Mouse (Mus musculus) adrenal gland, adult 8-10 months (tissue): ENCODE measurements around the gene Gria1. TPM values are rescaled to one million over a fixed set of nuclear protein-coding genes. Genes with fewer than 3 reads are reported as not detected.

Experiments used
- DNase-seq: peaks from one replicate; pipeline ENCODE4 v3.0.0; 2022
- total RNA-seq, 4 experiments: library from RNA; stranded (reverse); gene quantifications; 2 replicates each; pipeline ENCODE4 v1.2.4; 2022

Gria1 gene
- total RNA-seq = under 1 TPM; 0.34 to 0.91 (median 0.65) TPM

DNA sequence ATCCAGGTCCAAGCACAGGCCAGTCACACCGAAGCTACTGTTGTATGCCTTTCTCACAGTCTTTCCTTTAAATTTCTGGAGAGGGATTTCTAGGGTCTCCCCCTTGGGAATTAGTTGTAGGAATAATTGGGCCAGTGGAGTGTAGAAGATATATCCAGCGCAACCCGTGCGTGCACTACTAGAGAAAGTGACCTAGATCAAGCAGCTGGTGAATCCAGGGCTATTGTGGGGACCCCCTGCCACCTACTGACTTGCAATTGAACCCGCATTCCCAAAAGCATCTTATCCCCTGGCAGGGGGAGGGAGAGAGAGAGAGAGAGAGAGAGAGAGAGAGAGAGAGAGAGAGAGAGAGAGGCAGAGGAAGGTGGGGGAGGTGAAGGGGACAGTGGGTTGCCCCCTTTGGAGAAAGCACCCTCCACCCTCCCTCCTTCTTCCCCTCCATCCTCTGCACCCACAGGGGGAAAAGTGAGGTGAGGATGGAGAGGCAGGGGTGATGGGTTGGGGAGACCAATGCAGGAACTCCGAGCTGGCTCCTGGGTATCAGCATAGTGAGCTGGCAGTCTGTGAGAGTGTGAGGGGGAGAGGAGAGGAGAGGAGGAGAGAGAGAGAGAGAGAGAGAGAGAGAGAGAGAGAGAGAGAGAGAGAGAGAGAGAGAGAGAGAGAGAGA lies at the start of gene Gria1:
Gria1 (plus strand) TSS at position 364 of the 667 bp plus-strand sequence.
- no peak for DNase-seq

DNA sequence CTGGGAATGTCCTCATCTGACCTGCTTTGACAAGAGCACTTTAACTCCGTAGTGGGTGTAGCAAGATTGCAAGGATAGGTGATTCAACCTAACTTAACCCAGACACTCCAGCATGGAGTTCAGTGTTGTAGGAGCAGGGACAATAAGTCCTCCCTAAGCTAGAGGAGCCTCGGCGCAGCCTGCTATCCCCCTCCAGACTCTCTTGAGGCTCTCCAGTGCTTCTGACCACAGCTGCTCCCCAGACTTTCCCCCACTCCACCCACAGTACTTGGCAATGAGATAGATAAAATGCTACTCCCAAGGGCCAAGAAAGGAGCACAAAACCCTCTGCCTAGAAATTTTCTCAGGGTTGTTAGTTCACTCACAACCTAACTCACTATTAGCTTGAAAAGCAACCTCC lies 49.4 kb upstream of the Gria1 start:
- no peak for DNase-seq

DNA sequence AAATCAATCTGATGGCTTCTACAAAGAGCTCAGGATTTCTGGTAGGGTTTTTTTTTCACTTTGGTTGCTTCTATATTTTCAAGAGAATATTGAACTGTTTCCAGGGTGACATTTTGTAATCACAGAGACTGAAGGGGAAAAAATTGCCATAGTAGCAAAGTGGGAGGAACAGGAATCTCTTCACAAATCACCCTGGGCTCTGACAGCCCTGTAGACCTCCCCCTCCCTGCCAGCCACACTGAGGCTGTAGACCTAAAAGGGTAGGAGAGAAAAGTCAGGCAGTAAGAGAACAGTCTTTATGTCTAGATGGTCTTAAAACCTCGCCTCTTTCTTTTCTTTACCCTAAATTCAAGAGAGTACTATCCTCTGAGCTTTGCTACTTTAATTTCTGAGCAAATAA lies 38.4 kb upstream of the Gria1 start:
- no peak for DNase-seq

DNA sequence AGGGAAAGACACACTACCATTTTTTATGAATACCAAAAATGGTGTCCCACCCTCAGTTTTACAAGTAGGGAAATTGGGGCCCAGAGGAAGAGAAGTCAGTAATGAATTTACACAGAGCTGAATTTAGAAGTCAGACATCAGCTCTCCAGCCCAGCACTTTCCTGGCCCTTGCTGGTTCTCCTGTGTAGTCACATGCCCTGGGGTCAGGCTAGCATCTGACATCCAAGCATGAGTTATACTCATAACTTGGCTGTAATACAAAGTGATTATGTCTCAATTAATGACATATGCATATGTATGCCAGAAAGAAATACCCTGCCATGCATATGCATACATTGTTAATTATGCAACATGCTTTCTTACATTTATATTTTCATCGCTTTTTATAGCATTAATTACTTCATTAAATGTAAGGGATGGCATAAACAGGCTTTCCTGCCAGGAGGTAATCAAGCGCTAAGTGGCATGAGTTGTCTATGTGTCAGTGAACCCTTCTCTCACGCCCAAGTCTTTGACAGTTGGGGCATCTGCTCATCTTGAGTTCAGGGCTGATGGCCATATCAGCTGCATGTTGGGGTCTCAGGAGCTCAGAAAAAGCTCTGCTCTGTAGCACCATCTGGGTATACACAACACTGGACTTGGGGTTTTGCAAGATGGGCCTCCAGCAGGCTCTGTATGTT lies 26.7 kb upstream of the Gria1 start:
- DNase-seq = no peak

DNA sequence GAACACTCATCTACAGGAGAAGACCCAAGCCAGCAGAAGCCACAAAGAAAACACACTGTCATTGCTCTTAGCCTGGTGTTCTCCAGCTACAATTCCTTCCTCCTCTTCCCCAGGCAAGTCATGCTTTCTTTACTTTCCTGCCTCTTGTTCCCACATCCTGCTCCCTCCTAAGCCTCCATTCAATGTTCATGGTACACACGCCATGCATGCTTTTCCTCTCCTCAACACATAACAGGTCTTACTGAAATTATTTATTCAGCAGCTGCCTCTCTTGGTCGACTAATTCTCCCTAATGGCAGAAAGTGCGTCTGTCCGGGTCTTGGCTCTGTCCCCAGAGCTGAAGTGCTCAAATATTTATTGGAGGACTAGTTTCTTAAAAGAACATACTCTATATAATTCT lies 25.7 kb upstream of the Gria1 start:
- DNase-seq = no peak

DNA sequence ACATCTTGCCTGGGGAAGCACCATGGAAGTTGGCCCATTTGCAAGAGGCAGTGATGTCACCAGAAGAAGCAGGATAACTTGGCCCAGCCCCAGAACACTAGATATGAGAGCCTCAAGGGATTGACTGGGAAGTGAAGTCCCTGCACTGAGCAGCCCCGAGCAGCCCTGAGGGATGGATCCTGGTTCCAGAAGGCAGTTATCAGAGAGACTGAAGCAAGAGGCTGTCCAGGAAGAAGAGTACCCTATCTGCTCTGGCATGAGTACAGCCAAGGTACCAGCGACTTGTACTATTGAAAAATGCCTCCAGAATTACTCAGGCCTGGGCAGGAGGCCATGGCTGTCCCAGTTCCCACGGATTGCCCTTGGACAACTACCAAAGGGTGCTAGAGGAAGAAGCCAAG lies 11.6 kb upstream of the Gria1 start:
- peak; percentile 36 for DNase-seq

DNA sequence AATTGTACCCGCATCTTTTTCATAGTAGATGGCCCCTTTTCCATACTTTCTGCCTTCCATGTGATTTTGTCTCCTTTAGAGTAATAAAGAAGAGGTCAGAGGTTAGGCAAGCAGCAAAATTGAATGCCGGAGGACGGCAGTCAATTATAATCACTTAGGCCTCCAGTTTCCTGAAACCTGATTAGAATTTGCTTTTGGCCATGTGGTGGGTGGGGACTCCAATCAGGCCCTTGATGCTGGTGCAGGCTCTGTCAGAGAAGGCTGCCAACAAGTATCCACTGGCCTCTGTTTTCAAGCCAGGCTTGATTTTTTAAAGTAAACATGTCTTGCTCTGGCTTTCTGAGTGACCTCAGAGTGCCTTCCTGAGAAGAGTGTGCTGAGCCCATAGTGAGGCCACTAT lies 6.6 kb upstream of the Gria1 start:
- no peak for DNase-seq

DNA sequence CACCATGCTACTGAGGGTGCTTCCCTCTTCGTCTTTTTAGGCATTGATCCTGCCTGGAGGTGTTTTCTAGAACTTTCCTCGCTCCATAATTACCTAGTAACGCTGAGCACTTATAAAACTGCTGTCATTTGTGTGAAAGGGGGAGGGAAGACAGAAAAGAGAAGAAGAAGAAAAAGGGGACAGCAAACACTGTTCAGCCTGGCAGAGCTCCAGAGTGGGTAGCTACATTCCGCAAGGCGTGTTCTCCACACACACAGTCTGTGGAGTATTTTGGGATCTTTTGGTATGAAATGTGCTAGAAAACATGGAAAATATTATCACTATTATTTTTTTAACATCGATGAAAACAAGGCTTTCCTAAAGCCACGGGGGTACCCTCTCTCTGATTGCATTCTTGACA lies 5.8 kb upstream of the Gria1 start:
- no peak for DNase-seq

DNA sequence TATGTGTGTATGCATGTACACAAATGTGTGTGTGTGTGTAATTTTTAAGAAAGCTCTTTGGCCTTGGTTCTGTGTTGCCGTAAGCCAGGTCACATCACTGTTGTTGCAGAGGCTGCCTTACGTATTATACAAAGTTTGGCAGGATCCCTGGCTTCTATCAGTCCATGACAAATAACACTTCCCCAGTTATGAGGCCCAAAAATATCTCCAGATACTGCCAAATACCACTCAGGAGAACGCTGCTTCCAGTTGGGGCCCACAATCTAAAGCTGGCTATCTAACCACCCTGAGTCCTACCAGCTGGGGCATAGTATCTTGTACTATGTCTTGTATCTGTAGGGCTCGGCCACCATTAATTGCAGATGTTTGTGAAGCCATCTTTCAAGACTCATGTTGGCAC lies 3.4 kb upstream of the Gria1 start:
- no peak for DNase-seq

DNA sequence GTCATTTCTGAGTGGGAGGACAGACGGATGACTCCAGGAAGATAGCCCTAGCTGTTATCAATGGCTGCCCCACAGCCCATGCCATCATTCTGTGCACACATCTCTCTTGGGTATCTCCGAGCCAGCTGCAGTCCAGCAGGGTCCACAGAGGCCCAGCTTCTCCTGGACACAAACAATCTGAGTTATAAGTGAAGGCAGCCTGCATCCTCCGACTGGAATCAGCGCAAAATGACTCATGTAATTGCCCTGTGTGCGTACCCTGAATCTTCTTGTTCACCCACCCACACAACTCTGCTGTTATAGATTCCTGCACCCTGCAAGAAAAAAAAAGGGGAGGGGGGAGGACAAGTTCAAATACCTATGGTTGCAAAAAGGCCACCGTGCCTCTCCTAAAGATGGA lies 576 bp upstream of the Gria1 start:
- no peak for DNase-seq

DNA sequence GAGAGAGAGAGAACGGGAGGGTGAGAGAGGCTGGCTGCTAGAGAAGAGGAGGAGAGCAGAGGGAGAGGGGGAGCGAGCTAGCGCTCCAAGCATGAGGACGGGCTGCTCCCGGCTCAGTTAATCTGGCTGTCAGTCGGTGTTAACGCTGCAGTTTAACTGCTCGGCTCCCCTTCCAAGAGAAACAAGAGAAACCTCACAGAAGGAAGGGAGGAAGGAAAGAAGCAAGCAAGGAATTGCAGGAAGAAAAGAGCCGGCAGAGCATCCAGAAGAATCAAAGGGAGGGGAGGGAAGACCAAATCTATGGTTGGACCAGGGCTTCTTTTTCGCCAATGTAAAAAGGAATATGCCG lies 478 bp downstream of the Gria1 start:
- DNase-seq = no peak

DNA sequence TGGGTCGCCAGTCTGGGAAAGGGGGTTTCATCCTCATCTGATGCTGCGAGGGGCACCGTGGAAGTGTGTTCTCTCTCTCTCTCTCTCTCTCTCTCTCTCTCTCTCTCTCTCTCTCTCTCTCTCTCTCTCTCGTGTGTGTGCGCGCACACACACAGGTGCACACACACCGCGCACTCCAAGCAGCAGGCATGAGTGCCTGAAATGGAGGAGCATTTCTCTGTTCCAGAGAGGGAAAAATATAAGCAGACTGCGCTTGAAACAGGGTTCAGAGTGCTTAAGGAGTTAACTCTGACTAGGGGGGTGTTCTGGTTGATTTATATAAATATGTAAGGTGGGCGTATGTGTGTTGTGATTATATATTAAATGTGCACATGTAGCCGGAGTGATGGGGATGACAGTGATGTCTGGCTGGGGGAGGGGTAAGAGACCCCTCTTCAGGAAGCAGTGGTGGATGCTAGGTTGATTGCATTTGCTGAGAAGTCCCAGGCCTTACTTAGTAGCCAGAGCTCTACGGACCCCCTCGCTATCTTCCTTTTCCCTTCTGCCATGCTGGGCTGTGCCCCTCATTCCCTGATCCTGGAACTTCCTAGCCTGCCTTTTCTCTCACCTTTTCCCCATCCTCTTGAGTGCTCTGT lies 1.2 kb downstream of the Gria1 start:
- DNase-seq = no peak

DNA sequence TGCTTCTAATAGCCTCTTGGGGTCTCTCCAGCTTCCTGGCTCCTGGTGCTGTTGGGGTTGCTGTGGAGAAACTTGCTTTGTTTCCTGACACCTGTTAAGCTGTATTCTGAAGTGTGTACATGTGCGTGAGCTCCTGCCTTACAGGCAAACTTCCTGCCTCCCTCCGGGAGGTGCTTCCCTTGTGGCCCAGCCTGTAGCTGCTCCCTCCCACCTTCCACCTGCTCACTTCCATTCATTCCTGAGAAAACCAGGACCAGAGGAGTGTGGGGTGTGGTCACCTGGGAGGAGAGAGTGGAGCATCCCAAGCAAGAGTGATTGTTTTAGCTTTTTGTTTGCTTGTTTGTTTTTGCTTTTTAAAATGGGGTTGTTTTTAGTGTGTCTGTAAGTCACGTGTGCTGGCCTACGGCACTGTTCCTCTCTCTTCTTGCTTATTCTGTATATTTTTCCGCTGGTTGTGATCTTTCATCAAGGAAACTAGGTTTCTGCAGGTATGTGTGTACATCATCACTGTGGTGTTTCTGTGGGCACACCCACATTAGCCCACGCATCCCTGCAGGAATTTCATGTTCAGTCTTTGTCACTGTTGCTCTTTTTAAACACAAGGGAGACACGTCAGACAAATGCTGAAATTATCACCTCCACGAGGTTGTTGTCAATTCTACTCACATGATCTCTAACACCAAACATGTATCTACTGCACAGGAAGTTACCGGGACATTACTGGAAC lies 2.4 kb downstream of the Gria1 start:
- no peak for DNase-seq

DNA sequence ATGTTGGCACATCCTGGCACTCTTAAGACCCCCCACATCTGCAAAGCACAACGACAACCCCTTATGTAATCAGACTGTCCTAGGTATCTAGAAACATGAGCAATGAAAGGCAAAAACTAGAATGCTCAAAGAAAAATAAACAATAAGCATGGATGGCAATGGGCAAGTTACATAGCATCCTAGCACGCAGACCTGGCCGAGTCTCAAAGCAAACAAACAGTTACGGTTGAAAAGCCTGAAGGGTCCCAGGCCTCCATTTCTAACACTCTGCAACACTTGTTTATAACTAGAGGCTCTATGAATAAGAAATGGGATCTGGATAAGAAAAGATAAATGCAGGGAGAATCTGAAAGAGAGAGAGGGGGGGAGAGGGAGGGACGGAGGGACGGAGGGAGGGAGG lies 3.2 kb downstream of the Gria1 start:
- no peak for DNase-seq

DNA sequence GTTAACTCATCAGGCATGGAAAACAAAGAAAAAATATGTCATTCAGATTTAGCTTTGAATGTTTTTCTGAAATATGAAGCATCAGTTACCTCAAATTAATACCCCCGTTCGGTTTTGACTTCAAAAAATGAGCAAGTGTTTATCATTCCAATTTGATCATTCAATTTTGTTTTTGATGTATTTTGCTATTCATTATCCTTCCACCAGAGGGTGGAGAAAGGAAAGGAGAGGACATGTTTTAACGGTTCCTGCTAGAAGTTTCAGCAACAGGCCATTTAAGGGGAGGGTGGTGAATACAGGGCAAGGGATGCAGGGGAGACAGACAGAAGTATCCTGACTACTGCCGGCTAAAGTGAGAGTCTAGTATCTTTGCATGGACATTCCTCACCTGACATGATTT lies 7.3 kb downstream of the Gria1 start:
- no peak for DNase-seq

DNA sequence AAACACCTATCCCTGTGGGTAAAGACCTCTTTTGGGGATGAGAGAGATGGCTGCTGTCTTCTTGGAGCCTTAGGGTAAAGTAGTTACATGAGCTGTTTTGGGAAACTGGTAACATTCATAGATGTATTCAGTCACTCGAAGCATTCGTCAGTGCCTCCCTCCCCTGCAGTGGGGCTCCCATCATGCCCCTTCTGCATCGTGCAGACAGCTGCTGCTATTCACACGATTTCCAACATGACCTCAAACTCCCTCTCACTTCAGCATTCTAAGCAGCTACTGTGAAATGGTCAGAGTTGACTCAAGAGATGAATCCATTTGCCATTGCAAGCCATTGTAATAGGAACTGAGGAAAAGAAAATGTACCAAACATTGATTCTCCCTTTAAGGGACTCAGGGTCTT lies 11.2 kb downstream of the Gria1 start:
- no peak for DNase-seq

DNA sequence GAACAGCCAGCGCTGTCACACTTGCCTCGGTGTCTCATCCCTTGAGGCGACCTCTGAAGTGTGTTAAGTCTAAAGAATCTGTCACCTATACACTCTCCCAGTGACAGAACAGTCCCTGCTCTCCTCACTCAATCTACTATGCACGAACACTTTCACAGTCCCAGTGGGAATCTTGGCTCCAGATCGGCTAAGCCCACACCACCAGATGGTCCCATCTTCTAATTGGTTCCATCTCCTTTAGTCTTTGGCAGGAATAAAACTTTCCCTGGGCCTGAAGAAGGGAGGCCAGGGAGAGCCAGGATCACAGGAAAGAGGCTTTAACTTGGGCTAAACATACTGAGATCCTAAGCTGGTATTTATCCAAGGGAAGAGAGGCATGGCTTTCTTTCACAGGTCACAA lies 19.3 kb downstream of the Gria1 start:
- DNase-seq = no peak

DNA sequence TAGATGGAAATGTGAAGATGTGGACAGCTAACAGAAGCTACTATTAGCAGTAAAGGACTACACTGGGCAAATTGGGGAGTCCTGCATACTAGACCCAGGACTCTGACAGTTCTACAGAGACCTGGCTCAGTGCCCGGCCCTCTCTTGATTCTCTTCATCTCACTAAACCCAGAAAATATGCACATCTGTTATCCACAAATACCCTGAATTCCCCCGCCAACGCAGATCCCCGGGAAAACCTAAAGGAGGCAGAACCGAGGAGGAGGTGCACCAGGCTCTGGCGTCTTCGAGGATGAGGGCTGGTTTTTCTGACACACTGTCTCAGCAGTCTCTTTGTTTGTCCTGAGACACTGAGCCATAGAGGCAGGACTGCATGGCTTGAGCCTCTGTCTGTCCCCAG lies 27.6 kb downstream of the Gria1 start:
- no peak for DNase-seq

DNA sequence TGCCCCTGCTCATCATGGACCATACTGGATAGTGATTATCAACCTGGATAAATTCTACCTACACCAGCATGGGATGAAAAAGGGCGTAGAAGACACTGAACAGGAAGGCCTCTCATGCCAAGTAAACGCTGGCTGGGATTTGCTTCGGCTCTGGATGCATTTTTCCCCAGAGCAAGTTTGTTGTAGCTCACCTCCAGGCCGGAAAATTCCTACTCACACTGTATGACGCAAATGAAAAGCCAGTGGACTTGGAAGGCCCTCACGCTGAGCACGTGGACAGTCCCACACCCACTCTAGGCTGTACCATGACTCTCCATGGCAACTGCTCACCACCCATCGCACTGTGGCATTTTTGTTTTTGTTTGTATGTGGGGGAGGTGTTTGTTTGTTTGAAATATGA lies 28.1 kb downstream of the Gria1 start:
- no peak for DNase-seq

DNA sequence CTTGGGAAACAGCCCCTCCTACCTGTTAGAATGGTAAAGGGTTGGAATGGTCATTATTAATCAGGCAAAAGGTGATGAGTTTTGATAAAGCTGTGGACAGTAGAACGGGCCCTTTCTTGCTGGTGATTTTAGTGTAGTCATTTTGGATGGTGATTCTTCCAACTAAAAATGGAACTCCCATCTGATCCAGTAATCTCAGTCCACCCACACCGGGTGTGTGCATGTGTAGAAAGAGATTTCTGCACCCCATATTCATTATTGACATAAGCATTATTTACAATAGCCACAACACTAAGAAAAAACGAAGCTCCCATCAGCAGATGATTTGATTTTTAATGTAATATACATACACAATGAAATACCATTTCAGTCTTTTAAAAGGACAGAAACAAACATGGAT lies 30.9 kb downstream of the Gria1 start:
- no peak for DNase-seq

DNA sequence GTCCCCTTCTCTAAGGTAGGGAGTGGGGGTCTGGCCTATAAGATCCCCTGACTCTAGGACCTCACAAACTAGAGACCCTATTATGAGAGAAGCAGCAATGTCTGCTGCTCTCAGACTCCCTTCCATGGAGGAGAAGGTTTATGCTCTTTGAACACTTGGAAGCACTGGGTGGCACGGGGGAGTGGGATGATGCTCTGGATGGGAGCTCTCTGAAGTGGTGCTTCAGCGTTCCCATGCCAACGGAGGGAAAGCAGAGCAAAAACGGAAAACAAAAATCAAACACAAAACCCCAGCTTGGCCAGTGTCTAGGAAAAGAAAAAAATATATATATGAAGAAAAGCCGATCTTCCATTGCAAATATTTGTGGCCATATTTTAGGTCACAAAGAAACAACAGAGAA lies 33.0 kb downstream of the Gria1 start:
- DNase-seq = no peak

DNA sequence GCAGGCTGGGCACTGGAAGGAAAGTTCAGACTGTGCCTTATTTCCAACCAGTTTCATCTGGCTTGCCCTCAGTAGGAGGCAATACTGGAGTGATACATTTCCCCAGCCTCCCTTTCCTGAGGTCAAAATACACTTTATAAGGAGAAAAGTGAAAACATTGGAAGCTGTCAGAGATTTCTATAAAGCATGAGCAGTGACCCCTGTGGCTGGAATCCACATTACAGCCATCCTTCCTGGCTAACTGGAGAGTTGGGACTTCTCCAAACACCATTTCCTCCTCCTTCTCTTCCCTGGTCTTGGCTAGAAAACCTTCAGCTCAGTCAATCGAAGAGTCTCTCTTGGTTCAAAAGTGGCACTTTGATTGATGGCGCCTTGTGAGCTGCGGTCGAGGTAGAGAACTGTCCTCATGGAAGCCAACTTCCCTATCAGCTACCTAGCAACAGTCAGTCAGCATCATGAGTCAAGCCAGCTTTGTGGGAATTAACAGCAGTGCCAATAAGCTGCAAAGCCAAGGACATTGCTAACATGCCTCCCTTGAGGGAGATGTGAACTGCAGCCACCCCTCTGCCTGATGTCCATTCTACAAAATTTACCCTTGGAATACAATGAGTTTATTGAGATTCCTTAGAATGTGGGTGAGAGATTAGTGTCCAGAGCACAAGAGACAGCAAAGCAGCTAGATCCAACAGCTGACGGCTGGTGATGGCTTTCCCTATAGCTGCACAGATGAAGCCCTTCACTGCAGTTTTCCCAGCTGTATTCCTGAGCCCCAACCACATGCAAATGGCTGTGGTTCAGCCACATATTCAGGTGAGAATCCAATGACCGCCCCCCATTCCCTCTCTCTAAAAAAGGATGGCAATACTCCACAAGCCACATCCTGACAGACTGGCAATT lies 40.7 kb downstream of the Gria1 start:
- peak; percentile 3 for DNase-seq

DNA sequence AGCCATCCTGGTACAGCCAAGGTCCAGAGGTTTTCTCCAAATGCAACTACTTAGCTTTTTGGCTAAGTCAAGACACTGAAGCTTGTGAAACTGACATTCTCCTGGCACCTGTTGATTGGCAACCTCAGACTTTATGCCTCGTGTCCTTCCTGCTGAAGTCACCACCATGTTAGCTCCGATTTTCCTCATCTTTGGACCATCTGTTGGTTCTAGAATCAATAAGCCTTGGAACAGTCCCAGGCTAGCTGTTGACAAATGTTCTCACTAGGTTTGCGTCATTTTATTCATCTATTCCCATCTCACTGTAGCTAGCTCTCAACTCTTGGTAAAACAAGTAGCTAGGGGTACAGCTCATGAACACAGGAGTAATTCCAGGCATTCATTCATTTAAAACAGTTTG lies 51.3 kb downstream of the Gria1 start:
- no peak for DNase-seq
